Mouse (Mus musculus): ENCODE measurements around the gene Maz. TPM values are rescaled to one million over a fixed set of nuclear protein-coding genes. Genes with fewer than 3 reads are reported as not detected.

The Maz gene
- total RNA-seq, 2 experiments from 2014 or later: 238 to 241 TPM

GRCm38 (mm10) chr7:127008239-127009019 is 18.4 kb downstream of the Maz start:
- peak; percentile 89 to 93 for DNase-seq (ENCODE audit: low spot score in 2 of 2)

GRCm38 (mm10) chr7:127007313-127008024 is 19.4 kb downstream of the Maz start:
- DNase-seq (ENCODE audit: low spot score in 2 of 2): no peak

- no peak for DNase-seq (ENCODE audit: low spot score in 2 of 2)
These were observed 22.5 kb downstream of the Maz start for GRCm38 (mm10) chr7:127004122-127004875.

GRCm38 (mm10) chr7:127003620-127004019 is 23.2 kb downstream of the Maz start:
- DNase-seq (ENCODE audit: low spot score in 2 of 2): no peak

GRCm38 (mm10) chr7:126999568-126999967 is 27.3 kb downstream of the Maz start:
- no peak for DNase-seq (ENCODE audit: low spot score in 2 of 2)

GRCm38 (mm10) chr7:126996449-126996848 is 30.4 kb downstream of the Maz start:
- no peak for DNase-seq (ENCODE audit: low spot score in 2 of 2)

GRCm38 (mm10) chr7:126988816-126989215 is 38.0 kb downstream of the Maz start:
- no peak for DNase-seq (ENCODE audit: low spot score in 2 of 2)

- no peak for DNase-seq (ENCODE audit: low spot score in 2 of 2)
These were observed 40.5 kb downstream of the Maz start for GRCm38 (mm10) chr7:126986319-126986718.

GRCm38 (mm10) chr7:126984667-126985444 is 42.0 kb downstream of the Maz start:
- DNase-seq (ENCODE audit: low spot score in 2 of 2): no peak

- no peak for DNase-seq (ENCODE audit: low spot score in 2 of 2)
These were observed 43.7 kb downstream of the Maz start for GRCm38 (mm10) chr7:126983113-126983512.

- DNase-seq (ENCODE audit: low spot score in 2 of 2): no peak
These were observed 44.8 kb downstream of the Maz start for GRCm38 (mm10) chr7:126982054-126982453.

GRCm38 (mm10) chr7:126981601-126982000 is 45.2 kb downstream of the Maz start:
- no peak for DNase-seq (ENCODE audit: low spot score in 2 of 2)

- no peak for DNase-seq (ENCODE audit: low spot score in 2 of 2)
These were observed 48.0 kb downstream of the Maz start for GRCm38 (mm10) chr7:126978841-126979240.

- no peak for DNase-seq (ENCODE audit: low spot score in 2 of 2)
These were observed 49.9 kb downstream of the Maz start for GRCm38 (mm10) chr7:126976878-126977459.

- peak; percentile 94 to 97 for DNase-seq (ENCODE audit: low spot score in 2 of 2)
These were observed 50.6 kb downstream of the Maz start, which contains the start of gene Cdiptos for GRCm38 (mm10) chr7:126975950-126976866. Gene Cdiptos, minus strand, starts transcription at chr7:126976098.

- DNase-seq (ENCODE audit: low spot score in 2 of 2): no peak
These were observed 51.1 kb downstream of the Maz start, which contains the start of gene Cdipt for GRCm38 (mm10) chr7:126975893-126975949. Gene Cdipt, plus strand, starts transcription at chr7:126975914.

- no peak for DNase-seq (ENCODE audit: low spot score in 2 of 2)
These were observed 51.3 kb downstream of the Maz start for GRCm38 (mm10) chr7:126975493-126975892.

Measured in layer of hippocampus, adult 18-20 months (tissue).